Comparison of ENCODE assay signal across 9 mouse cellular contexts in genomic region chr17:5942156-5942555, GRCm38 (mm10). TPM values are rescaled to one million over a fixed set of nuclear protein-coding genes. Genes with fewer than 3 reads are reported as not detected.
DNase-seq lines count a peak whose midpoint lies in the region; ATAC-seq and TF ChIP-seq lines count a peak whose summit lies in the region.
"Had no signal": no experiment of that assay in that cellular context is flagged by ENCODE, and none has a peak within 500 bp of the region (broad histone marks: within the 10 kb centered on the region; RNA-seq: fewer than 3 reads in every experiment).

No protein-coding gene starts in this region.

- no peak for TF ChIP-seq EP300 in MEL (IDR thresholded peaks at IDR 0.05; ENCODE audit: low read depth in 1 of 2, low read length in 2 of 2)

- peak overlapping the region; percentile 82 for H3K4me2 ChIP-seq in kidney, embryonic 15.5 days
- H3K4me2 ChIP-seq in embryonic facial prominence, embryonic 15.5 days (replicated peaks) = peak overlapping the region; percentile 86; the same call in 1 of the 2 replicates
- H3K4me2 ChIP-seq in liver, embryonic 13.5 days = peak overlapping the region; percentile 78

- peaks cover 29% of the 10 kb centered on the region for H3K4me1 ChIP-seq in kidney, embryonic 15.5 days
- H3K4me1 ChIP-seq in MEL (ENCODE audit: control insufficient read depth in 1 of 2, insufficient read depth in 2 of 2, low read length in 2 of 2) = peaks cover 10 to 15% of the 10 kb centered on the region in 2 experiments
- peaks cover 12% of the 10 kb centered on the region for H3K4me1 ChIP-seq in embryonic facial prominence, embryonic 15.5 days
- peaks cover 22% of the 10 kb centered on the region for H3K4me1 ChIP-seq in liver, embryonic 13.5 days (replicated peaks)

- peaks cover 6% of the 10 kb centered on the region for H3K27me3 ChIP-seq in kidney, embryonic 15.5 days
- no peaks in the 10 kb centered on the region for H3K27me3 ChIP-seq in MEL (ENCODE audit: control insufficient read depth in 1 of 2, insufficient read depth in 2 of 2, low read length in 2 of 2)
- H3K27me3 ChIP-seq in embryonic facial prominence, embryonic 15.5 days = 0 out of 2 replicates have a peak, but pooled peaks cover 3% of the 10 kb centered on the region
- peaks cover 47% of the 10 kb centered on the region for H3K27me3 ChIP-seq in liver, embryonic 13.5 days

- no peaks in the 10 kb centered on the region for H3K36me3 ChIP-seq in kidney, embryonic 15.5 days
- peaks cover 0 to 17% of the 10 kb centered on the region in 2 experiments; a peak in 2 of 4 replicates for H3K36me3 ChIP-seq in MEL (ENCODE audit: control insufficient read depth in 1 of 2, insufficient read depth in 2 of 2, low read length in 2 of 2)
- H3K36me3 ChIP-seq in embryonic facial prominence, embryonic 15.5 days = no peaks in the 10 kb centered on the region
- no peaks in the 10 kb centered on the region for H3K36me3 ChIP-seq in liver, embryonic 13.5 days

- no peak overlapping the region for H3K27ac ChIP-seq in kidney, embryonic 15.5 days
- no peak overlapping the region for H3K27ac ChIP-seq in MEL (ENCODE audit: control insufficient read depth, low read depth, low read length)
- H3K27ac ChIP-seq in embryonic facial prominence, embryonic 15.5 days (replicated peaks) = no peak overlapping the region
- H3K27ac ChIP-seq in liver, embryonic 13.5 days = no peak overlapping the region

- no peak for DNase-seq in kidney, postnatal 4 days
- peak; percentile 34 for DNase-seq in MEL (ENCODE audit: low read depth, low spot score)
- DNase-seq in liver, embryonic 13.5 days = no peak
- DNase-seq in cerebellum, adult 18-20 months = no peak
- no peak for DNase-seq in ovary, postnatal 36 days (ENCODE audit: low spot score)
- DNase-seq: kidney, adult 8-10 months had no signal

- no peaks in the 10 kb centered on the region for H3K9me3 ChIP-seq in kidney, embryonic 15.5 days (replicated peaks)
- no peaks in the 10 kb centered on the region for H3K9me3 ChIP-seq in MEL (replicated peaks; ENCODE audit: insufficient read depth, low read length)
- no peaks in the 10 kb centered on the region for H3K9me3 ChIP-seq in embryonic facial prominence, embryonic 15.5 days (replicated peaks)
- H3K9me3 ChIP-seq in liver, embryonic 13.5 days (replicated peaks) = no peaks in the 10 kb centered on the region

- TF ChIP-seq RAD21 in MEL (IDR thresholded peaks at IDR 0.05; ENCODE audit: low read depth, low read length) = no peak

- TF ChIP-seq CTCF in MEL (IDR thresholded peaks at IDR 0.05 in 2 of 3, conservative IDR thresholded peaks at IDR 0.05 in 1 of 3; ENCODE audit: control insufficient read depth in 1 of 3, insufficient read depth in 1 of 3, low read depth in 2 of 3, low read length in 3 of 3, poor library complexity in 1 of 3, severe bottlenecking in 1 of 3) = no peak

- 76% methylated on average over 3 of the region's 3 CpGs for WGBS in kidney, embryonic 15.5 days
- WGBS in embryonic facial prominence, embryonic 15.5 days = 67% methylated on average over 3 of the region's 3 CpGs
- 59% methylated on average over 3 of the region's 3 CpGs for WGBS in liver, embryonic 13.5 days (ENCODE audit: insufficient replicate concordance)

- 0 out of 2 replicates have a peak overlapping the region, but pooled peaks have one; percentile 60 for H3K9ac ChIP-seq in kidney, embryonic 15.5 days
- H3K9ac ChIP-seq in MEL (ENCODE audit: control insufficient read depth, low read depth, low read length, poor library complexity, severe bottlenecking) = no peak overlapping the region
- no peak overlapping the region for H3K9ac ChIP-seq in embryonic facial prominence, embryonic 15.5 days
- H3K9ac ChIP-seq in liver, embryonic 13.5 days = no peak overlapping the region

- no peak for TF ChIP-seq POLR2A in MEL (IDR thresholded peaks at IDR 0.05; ENCODE audit: control insufficient read depth in 1 of 2, insufficient read depth in 1 of 2, low read depth in 1 of 2, low read length in 2 of 2, poor library complexity in 1 of 2)

- no peak for ATAC-seq in kidney, embryonic 15.5 days (replicated peaks; ENCODE audit: low FRiP score)
- no peak for ATAC-seq in embryonic facial prominence, embryonic 15.5 days (ENCODE audit: insufficient number of reproducible peaks, low FRiP score, low TSS enrichment, low read depth)
- no peak for ATAC-seq in liver, embryonic 13.5 days (ENCODE audit: low read depth)
- ATAC-seq in erythroid progenitor cell, adult 5-6 weeks (replicated peaks; ENCODE audit: low FRiP score, poor library complexity, severe bottlenecking) = no peak

- no peaks in the 10 kb centered on the region for H3K79me2 ChIP-seq in MEL (ENCODE audit: control insufficient read depth, insufficient read depth, low read length, poor library complexity)

- peak overlapping the region; percentile 72 for H3K4me3 ChIP-seq in kidney, embryonic 15.5 days (replicated peaks)
- H3K4me3 ChIP-seq in MEL (ENCODE audit: control insufficient read depth in 1 of 2, insufficient read depth in 1 of 2, low read depth in 2 of 2, low read length in 2 of 2) = peak overlapping the region; percentile 86 to 97; a peak in 3 of 4 replicates
- peak overlapping the region; percentile 71; the same call in 1 of the 2 replicates for H3K4me3 ChIP-seq in embryonic facial prominence, embryonic 15.5 days (replicated peaks)
- H3K4me3 ChIP-seq in liver, embryonic 13.5 days (replicated peaks) = peak overlapping the region; percentile 70

TF ChIP-seq in MEL, 35 proteins besides CTCF, POLR2A, EP300 and RAD21:
- no peak for TF ChIP-seq MAFK (IDR thresholded peaks at IDR 0.05; ENCODE audit: borderline replicate concordance, low read depth, low read length)
- TF ChIP-seq ZNF384 (IDR thresholded peaks at IDR 0.05; ENCODE audit: low read depth, low read length) = no peak
- TF ChIP-seq BHLHE40 (IDR thresholded peaks at IDR 0.05; ENCODE audit: borderline replicate concordance, low read depth, low read length) = no peak
- TF ChIP-seq NRF1 (IDR thresholded peaks at IDR 0.05; ENCODE audit: insufficient read depth, low read depth, low read length, poor library complexity, severe bottlenecking) = no peak
- no peak for TF ChIP-seq CHD2 (IDR thresholded peaks at IDR 0.05; ENCODE audit: low read length)
- no peak for TF ChIP-seq MAZ (IDR thresholded peaks at IDR 0.05; ENCODE audit: low read depth, low read length)
- TF ChIP-seq ZMIZ1 (IDR thresholded peaks at IDR 0.05; ENCODE audit: low read depth, low read length) = no peak
- TF ChIP-seq MAX (IDR thresholded peaks at IDR 0.05; ENCODE audit: low read length) = no peak
- no peak for TF ChIP-seq KAT2A (conservative IDR thresholded peaks at IDR 0.05; ENCODE audit: low read depth, low read length)

RNA-seq across cellular contexts. Expression of gene Synj2, which starts 1.1 kb away (rescaled TPM):
- polyA plus RNA-seq in kidney, embryonic 15.5 days (2015; fragmentation: Nextera tagmentation; extraction: Ambion mirVana) = 3.2 and 3.8 TPM in 2 replicates
- 1.2 and 1.8 TPM in 2 replicates for total RNA-seq in MEL (2012; rRNA removed)
- 1 to 10 TPM in 1 of 2 experiments, not detected in 1; 2.5 TPM for polyA plus RNA-seq in MEL (2012; ENCODE audit: insufficient read depth in 1 of 2, insufficient read length in 2 of 2, low read depth in 1 of 2, low replicate concordance in 2 of 2, missing spikeins in 1 of 2)
- 3.1 and 4.0 TPM in 2 replicates for polyA plus RNA-seq in embryonic facial prominence, embryonic 15.5 days (2015; fragmentation: Nextera tagmentation; extraction: Ambion mirVana)
- polyA plus RNA-seq in liver, embryonic 13.5 days (2015; fragmentation: Nextera tagmentation; extraction: Ambion mirVana) = 1.0 and 1.3 TPM in 2 replicates
- 1.8 and 6.3 TPM in 2 replicates for total RNA-seq in erythroid progenitor cell, adult 5-6 weeks (2015; ENCODE audit: low replicate concordance)
- 2.7 TPM in 1 of 2 replicates, not detected in the other for total RNA-seq in erythroid progenitor cell, adult 5-6 weeks (2017; ENCODE audit: low replicate concordance)
